Mouse (Mus musculus) liver, embryonic 14.5 days (tissue): ENCODE measurements around the gene Actl11.

Source experiments
- CTCF ChIP-seq: IDR thresholded peaks from 2 replicates; pipeline ENCODE4 v1.5.1; 2016; ENCODE audit warnings: antibody characterized with exemption, low read depth, control low read depth
- EP300 ChIP-seq: IDR thresholded peaks from 2 replicates; pipeline ENCODE4 v1.6.1; 2016; ENCODE audit warnings: antibody characterized with exemption, low read depth

DNA sequence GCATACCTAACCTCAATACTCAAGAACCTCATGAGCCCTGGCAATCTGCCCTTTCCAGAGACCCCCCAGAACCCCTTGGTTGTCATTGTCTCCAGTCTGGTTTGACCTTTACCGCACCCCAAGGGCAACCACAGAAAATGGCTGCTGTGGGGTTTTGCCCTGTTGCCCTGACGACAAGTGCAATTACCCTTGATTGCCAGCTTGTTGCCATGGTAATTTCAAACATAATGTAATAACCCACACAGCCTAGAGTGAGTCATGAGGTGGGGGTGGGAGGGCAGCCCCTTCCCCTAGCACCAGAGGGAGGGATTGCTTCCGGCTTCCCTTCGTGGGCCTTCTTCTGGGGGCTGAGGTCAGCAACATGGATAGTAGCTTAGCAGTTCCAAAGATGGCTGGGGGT, 4.0 kb downstream of the Actl11 start:
- no peak for TF ChIP-seq CTCF
- TF ChIP-seq EP300 = no peak
